Mouse (Mus musculus) E14TG2a.4 (cell line): ENCODE measurements around the gene Vwf.

Experiments used
- CTCF ChIP-seq: conservative IDR thresholded peaks from 2 replicates; pipeline ENCODE4 v1.5.1; 2014; ENCODE audit warnings: low read length
- NANOG ChIP-seq: IDR thresholded peaks from 2 replicates; pipeline ENCODE4 v1.6.1; 2014; ENCODE audit warnings: borderline replicate concordance, low read length, mixed read lengths
- POU5F1 ChIP-seq: IDR thresholded peaks from 2 replicates; pipeline ENCODE4 v1.6.1; 2014; ENCODE audit warnings: low read length, borderline replicate concordance

DNA sequence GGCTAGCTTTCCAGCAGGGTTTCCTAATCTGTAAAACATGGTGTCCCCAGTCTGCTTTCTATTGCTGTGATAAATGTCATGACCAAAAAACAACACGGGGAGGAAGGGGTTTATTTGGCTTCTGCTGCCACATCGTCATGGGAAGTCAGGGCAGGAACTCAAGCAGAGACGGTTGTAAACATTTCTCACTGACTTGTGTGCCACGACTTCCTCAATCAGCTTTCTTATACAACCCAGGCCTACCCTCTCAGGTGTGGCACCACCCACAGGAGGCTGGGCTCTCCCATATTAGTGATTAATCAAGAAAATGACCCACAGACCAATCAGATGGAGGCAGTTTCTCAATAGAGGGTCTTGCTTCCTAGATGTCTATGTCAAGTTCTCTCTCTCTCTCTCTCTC is 48.3 kb downstream of the Vwf start:
- TF ChIP-seq CTCF (no peak), NANOG (no peak), POU5F1 (no peak)
